Mouse (Mus musculus): ENCODE data around the gene Lcat. TPM values are rescaled to one million over a fixed set of nuclear protein-coding genes. Genes with fewer than 3 reads are reported as not detected.

Gene Lcat
- total and polyA plus RNA-seq, 3 experiments: 1.1 to 2.5 TPM; not detected in 1

GRCm38 (mm10) chr8:105959350-105959749 lies 16.2 kb upstream of the Lcat start:
- no peaks in the 10 kb centered on the region for H3K9me3 ChIP-seq (replicated peaks; ENCODE audit: insufficient read depth, low read length)
- no peak for DNase-seq (ENCODE audit: low read depth, low spot score)
- peaks cover 5% of the 10 kb centered on the region for H3K79me2 ChIP-seq (ENCODE audit: control insufficient read depth, insufficient read depth, low read length, poor library complexity)
- H3K27me3 ChIP-seq (ENCODE audit: control insufficient read depth in 1 of 2, insufficient read depth in 2 of 2, low read length in 2 of 2): no peaks in the 10 kb centered on the region
- H3K27ac ChIP-seq (ENCODE audit: control insufficient read depth, low read depth, low read length): no peak overlapping the region
- H3K4me3 ChIP-seq (ENCODE audit: control insufficient read depth in 1 of 2, insufficient read depth in 1 of 2, low read depth in 2 of 2, low read length in 2 of 2): no peak overlapping the region
- H3K36me3 ChIP-seq (ENCODE audit: control insufficient read depth in 1 of 2, insufficient read depth in 2 of 2, low read length in 2 of 2): peaks cover 4 to 6% of the 10 kb centered on the region in 2 experiments
- H3K4me1 ChIP-seq (ENCODE audit: control insufficient read depth in 1 of 2, insufficient read depth in 2 of 2, low read length in 2 of 2): peaks cover 3 to 15% of the 10 kb centered on the region in 2 experiments; a peak in 3 of 4 replicates
- no peak overlapping the region for H3K9ac ChIP-seq (ENCODE audit: control insufficient read depth, low read depth, low read length, poor library complexity, severe bottlenecking)
- no peak for TF ChIP-seq ZNF384 (IDR thresholded peaks at IDR 0.05; ENCODE audit: low read depth, low read length)
- no peak for TF ChIP-seq MAX (IDR thresholded peaks at IDR 0.05; ENCODE audit: low read length)
- TF ChIP-seq UBTF (IDR thresholded peaks at IDR 0.05; ENCODE audit: borderline replicate concordance, insufficient read depth, low read depth, low read length): no peak
- no peak for TF ChIP-seq RAD21 (IDR thresholded peaks at IDR 0.05; ENCODE audit: low read depth, low read length)
- no peak for TF ChIP-seq MYC (IDR thresholded peaks at IDR 0.05; ENCODE audit: low read depth, low read length)
- TF ChIP-seq MYB (IDR thresholded peaks at IDR 0.05; ENCODE audit: low read depth, low read length): no peak
- TF ChIP-seq BHLHE40 (IDR thresholded peaks at IDR 0.05; ENCODE audit: borderline replicate concordance, low read depth, low read length): no peak
- no peak for TF ChIP-seq CTCF (IDR thresholded peaks at IDR 0.05 in 2 of 3, conservative IDR thresholded peaks at IDR 0.05 in 1 of 3; ENCODE audit: control insufficient read depth in 1 of 3, insufficient read depth in 1 of 3, low read depth in 2 of 3, low read length in 3 of 3, poor library complexity in 1 of 3, severe bottlenecking in 1 of 3)
- TF ChIP-seq TBP (IDR thresholded peaks at IDR 0.05; ENCODE audit: low read depth, low read length): no peak
- TF ChIP-seq CHD2 (IDR thresholded peaks at IDR 0.05; ENCODE audit: low read length): no peak
- TF ChIP-seq POLR2AphosphoS5 (IDR thresholded peaks at IDR 0.05; ENCODE audit: borderline replicate concordance, low read depth, low read length): no peak
- no peak for TF ChIP-seq GATA1 (IDR thresholded peaks at IDR 0.05; ENCODE audit: low read depth, low read length)
- no peak for TF ChIP-seq SIN3A (IDR thresholded peaks at IDR 0.05; ENCODE audit: low read length)
- TF ChIP-seq ZMIZ1 (IDR thresholded peaks at IDR 0.05; ENCODE audit: low read depth, low read length): no peak
- no peak for TF ChIP-seq USF2 (IDR thresholded peaks at IDR 0.05; ENCODE audit: borderline replicate concordance in 1 of 2, insufficient read depth in 1 of 2, low read depth in 1 of 2, low read length in 2 of 2)
- no peak for TF ChIP-seq TCF12 (IDR thresholded peaks at IDR 0.05; ENCODE audit: low read depth, low read length)
- no peak for TF ChIP-seq RCOR1 (IDR thresholded peaks at IDR 0.05; ENCODE audit: low read depth, low read length)
- no peak for TF ChIP-seq NELFE (IDR thresholded peaks at IDR 0.05; ENCODE audit: low read depth, low read length)
- no peak for TF ChIP-seq GABPA (IDR thresholded peaks at IDR 0.05; ENCODE audit: low read depth, low read length)

DNA sequence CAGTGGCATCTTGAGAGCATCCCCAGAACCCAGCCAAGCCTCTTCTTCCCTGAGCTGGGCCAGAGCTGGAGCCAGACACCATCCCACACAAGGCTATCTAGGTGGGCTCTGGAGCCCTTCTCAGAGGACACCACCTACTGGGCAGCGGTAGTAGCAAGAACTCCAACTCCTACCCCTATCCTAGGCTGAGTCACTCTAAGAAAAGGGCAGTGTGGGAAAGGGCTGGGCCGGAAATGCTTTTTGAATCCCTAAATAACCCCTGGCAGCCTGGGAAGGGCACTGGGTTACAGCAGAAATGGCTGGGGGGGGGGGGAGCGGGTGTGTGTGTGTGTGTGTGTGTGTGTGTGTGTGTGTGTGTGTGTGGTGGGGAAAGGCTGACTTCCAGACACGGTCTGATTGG lies 14.6 kb upstream of the Lcat start:
- Histone ChIP-seq H3K27ac (ENCODE audit: control insufficient read depth, low read depth, low read length) (no peak overlapping the region), H3K9me3 (replicated peaks; ENCODE audit: insufficient read depth, low read length) (no peaks in the 10 kb centered on the region), H3K27me3 (ENCODE audit: control insufficient read depth in 1 of 2, insufficient read depth in 2 of 2, low read length in 2 of 2) (no peaks in the 10 kb centered on the region), H3K4me1 (ENCODE audit: control insufficient read depth in 1 of 2, insufficient read depth in 2 of 2, low read length in 2 of 2) (peaks cover 3 to 10% of the 10 kb centered on the region in 2 experiments; a peak in 3 of 4 replicates), H3K36me3 (ENCODE audit: control insufficient read depth in 1 of 2, insufficient read depth in 2 of 2, low read length in 2 of 2) (peaks cover 4 to 6% of the 10 kb centered on the region in 2 experiments), H3K9ac (ENCODE audit: control insufficient read depth, low read depth, low read length, poor library complexity, severe bottlenecking) (no peak overlapping the region), H3K4me3 (ENCODE audit: control insufficient read depth in 1 of 2, insufficient read depth in 1 of 2, low read depth in 2 of 2, low read length in 2 of 2) (no peak overlapping the region), H3K79me2 (ENCODE audit: control insufficient read depth, insufficient read depth, low read length, poor library complexity) (peaks cover 4% of the 10 kb centered on the region; the same call in 1 of the 2 replicates)
- DNase-seq (ENCODE audit: low read depth, low spot score): no peak
- TF ChIP-seq CTCF (IDR thresholded peaks at IDR 0.05 in 2 of 3, conservative IDR thresholded peaks at IDR 0.05 in 1 of 3; ENCODE audit: control insufficient read depth in 1 of 3, insufficient read depth in 1 of 3, low read depth in 2 of 3, low read length in 3 of 3, poor library complexity in 1 of 3, severe bottlenecking in 1 of 3): no peak
- no peak for TF ChIP-seq ETS1 (IDR thresholded peaks at IDR 0.05; ENCODE audit: low read depth, low read length)
- TF ChIP-seq E2F4 (IDR thresholded peaks at IDR 0.05; ENCODE audit: borderline replicate concordance, low read depth, low read length): no peak
- no peak for TF ChIP-seq MAFK (IDR thresholded peaks at IDR 0.05; ENCODE audit: borderline replicate concordance, low read depth, low read length)
- TF ChIP-seq TCF12 (IDR thresholded peaks at IDR 0.05; ENCODE audit: low read depth, low read length): no peak
- no peak for TF ChIP-seq UBTF (IDR thresholded peaks at IDR 0.05; ENCODE audit: borderline replicate concordance, insufficient read depth, low read depth, low read length)
- TF ChIP-seq MAZ (IDR thresholded peaks at IDR 0.05; ENCODE audit: low read depth, low read length): no peak
- TF ChIP-seq RCOR1 (IDR thresholded peaks at IDR 0.05; ENCODE audit: low read depth, low read length): no peak
- no peak for TF ChIP-seq CHD2 (IDR thresholded peaks at IDR 0.05; ENCODE audit: low read length)
- TF ChIP-seq ZKSCAN1 (IDR thresholded peaks at IDR 0.05; ENCODE audit: low read depth, low read length): no peak
- TF ChIP-seq ZC3H11A (IDR thresholded peaks at IDR 0.05; ENCODE audit: low read depth, low read length): no peak
- no peak for TF ChIP-seq SIN3A (IDR thresholded peaks at IDR 0.05; ENCODE audit: low read length)
- no peak for TF ChIP-seq EP300 (IDR thresholded peaks at IDR 0.05; ENCODE audit: low read depth in 1 of 2, low read length in 2 of 2)
- no peak for TF ChIP-seq NELFE (IDR thresholded peaks at IDR 0.05; ENCODE audit: low read depth, low read length)
